Mouse (Mus musculus) c-Kit-negative CD71-positive TER-119-positive erythroid progenitor cells, embryonic 14.5 days (primary cell): Measurements from ENCODE around the gene Pgpep1l.
"Not testable (repeated sequence)": the region's sequence is repeated elsewhere in the genome, so short reads cannot be mapped to it uniquely, and the experiment has no call there.

Experiments used
- DNase-seq: peaks from one replicate; pipeline ENCODE4 v3.0.0-alpha.2; 2013; ENCODE audit warnings: low read depth, low spot score

Gene Pgpep1l

GRCm38 (mm10) chr7:68283133-68283520, 19.1 kb upstream of the Pgpep1l start:
- DNase-seq = not testable (repeated sequence)

DNA sequence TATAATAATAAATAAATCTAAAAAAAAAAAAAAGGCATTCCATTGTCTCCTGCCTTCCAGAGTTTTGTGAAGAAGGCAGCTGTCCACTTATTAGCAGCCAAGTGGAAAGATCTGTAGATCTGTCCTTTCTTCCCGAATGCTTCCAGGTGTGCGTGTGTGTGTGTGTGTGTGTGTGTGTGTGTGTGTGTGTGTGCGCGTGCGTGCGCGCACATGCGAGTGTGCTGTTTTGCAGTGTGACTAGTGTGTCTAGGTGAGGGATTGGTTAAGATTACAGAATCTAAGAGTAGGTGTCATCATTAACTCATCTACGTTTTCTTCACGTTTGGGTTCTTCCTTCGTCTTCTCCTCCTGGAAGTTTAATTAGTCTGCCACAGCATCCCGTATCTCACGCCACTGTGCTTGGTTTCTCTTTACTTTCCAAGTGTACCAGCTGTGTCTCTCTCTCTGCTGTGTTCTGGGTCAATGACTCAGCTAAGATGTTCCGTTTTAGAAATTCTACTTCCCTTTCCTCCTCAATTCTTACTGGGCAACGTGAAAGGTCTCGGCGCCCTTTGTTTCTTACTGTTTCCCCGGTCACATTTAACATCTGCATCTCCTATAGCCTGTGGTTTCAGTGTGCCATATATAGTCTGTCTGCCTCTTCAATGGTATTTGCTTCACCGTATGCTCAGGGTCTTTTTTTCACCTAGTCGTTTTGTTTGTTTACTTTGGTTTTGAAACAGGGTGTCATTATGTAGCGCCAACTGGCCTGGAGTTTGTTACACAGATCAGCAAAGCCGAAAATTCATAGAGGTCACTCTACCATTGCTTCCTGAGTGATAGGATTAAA, 18.5 kb upstream of the Pgpep1l start:
- no peak for DNase-seq

GRCm38 (mm10) chr7:68281341-68281740, 17.3 kb upstream of the Pgpep1l start:
- no peak for DNase-seq

DNA sequence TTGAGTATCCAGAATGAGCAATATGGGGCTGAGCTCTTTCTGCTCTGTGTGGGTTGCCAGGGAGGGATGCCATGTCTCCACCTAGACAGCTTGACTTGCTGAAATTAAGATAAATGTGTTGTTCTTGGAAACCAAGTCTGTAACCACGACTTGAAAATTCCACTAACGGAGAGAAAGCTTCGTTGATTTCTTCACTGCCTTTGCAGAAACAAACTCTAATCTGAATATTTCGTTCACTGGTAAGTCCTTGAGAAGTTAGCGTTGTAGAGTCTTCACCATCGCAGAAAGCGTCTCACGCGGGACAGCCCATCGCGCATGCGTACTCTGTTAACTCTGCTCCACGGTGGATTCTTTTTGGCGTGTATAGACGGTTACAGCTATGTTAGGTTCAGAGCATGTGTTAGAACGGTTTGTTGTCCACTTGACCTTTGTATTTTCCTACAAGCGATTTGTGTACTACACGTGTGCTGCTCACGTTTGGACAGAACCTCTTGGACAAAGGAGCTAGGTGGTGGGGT, 16.4 kb upstream of the Pgpep1l start:
- DNase-seq = no peak

DNA sequence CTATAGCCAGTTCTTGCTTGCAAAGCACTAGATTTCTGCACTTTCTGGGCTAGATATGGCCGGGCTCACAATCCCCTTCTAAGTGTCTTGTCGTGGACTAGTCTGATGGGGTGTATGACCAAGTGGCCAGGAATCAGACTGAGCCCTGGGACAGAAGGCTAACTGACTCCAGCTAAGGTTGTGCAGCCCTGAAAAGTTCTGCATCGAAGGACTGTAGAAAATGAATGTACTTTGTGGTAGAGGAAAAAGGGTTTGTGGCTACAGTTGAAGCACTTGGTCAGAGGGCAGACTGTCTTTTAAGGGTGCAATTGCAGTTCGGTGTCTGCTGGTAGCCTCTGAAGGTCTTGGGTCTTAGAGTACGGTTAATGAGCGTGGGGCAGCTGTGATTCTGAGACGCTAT, 15.4 kb upstream of the Pgpep1l start:
- DNase-seq = no peak

DNA sequence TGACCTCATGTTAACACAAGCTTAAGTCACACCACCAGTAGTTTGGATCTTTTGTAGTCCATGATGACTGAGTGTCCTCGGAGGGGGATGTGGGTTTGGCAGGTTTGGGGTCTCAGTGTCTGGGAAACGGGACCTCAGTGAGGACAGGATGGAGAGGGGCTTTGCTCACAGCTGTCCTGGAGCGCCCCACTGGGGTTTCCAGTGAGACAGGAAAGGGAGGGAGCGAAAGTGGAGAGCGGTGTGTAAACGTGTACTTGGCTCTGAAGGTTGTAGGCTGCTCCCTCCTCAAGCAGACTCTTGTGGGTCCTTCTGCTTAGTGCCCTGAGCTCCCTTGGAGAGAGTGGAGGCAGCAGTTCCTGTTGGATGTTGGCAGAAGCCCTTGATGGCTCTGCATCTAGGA, 14.9 kb upstream of the Pgpep1l start:
- DNase-seq = no peak

GRCm38 (mm10) chr7:68278385-68278784, 14.4 kb upstream of the Pgpep1l start:
- DNase-seq = no peak

GRCm38 (mm10) chr7:68277897-68278270, 13.9 kb upstream of the Pgpep1l start:
- no peak for DNase-seq

- no peak for DNase-seq
Measured at GRCm38 (mm10) chr7:68277054-68277896, 13.2 kb upstream of the Pgpep1l start.

DNA sequence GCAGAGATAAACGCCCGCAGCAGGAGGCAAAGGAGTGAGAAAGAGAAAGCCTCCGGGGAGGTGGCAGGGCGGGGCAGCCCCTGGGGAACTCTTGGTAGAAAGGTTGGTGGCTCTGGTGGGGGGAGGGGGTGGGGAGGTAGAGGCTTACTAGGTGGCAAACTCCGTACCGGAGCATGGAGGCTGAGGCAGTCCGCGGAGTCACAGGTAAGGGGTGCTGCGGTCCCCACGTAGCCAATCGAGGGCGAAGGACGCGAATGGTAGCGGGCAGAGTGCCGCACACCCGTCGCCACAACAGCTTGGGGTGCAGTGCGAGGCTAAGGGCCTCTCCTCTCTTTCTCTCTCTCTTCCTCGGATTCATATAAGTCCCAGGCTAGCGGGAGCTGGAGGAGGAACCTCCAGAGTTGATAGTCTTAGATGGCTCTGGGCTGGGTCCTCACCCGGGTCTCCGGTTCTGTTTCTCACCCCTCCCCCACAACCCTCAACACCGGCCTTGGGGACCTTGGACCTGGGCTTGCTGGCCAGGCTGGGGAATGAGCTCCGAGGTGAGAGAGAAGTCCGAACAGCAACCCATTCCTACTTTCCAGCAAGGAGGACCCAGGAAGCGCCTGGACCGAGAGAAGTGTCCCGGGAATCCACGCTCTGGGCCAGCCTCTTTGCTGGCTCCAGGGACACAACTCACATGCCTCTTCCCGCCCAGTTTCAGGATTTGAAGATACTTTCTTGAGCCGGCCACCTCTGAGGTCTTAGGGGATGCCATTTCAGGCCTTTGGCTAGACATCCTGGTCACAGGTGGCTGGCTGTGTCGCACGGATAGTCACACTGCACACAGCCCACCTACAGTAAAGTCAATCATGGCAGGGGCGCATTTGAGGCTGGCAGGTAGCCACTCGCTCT, 12.1 kb upstream of the Pgpep1l start:
- DNase-seq = no peak

- not testable (repeated sequence) for DNase-seq
Measured at GRCm38 (mm10) chr7:68275445-68275837, 11.4 kb upstream of the Pgpep1l start.

DNA sequence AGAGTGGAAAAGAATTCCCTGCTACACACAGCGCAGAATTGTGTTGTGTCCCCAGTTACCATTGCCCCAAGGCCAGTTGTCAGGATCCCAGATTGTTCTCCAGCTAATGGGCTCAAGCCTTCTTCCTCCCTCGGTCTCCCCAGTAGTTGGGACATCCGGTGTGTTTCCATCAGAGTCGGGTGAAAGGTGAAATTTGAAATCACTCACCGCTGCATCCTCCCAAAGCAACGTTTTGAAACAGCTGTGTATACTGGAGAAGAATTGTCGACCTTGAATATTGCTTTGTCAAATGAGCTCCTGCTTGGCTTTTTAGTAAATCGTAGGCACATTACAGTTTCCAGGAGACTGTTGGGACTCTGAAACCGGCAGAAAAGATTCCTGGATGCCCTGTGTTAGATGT, 10.9 kb upstream of the Pgpep1l start:
- no peak for DNase-seq

DNA sequence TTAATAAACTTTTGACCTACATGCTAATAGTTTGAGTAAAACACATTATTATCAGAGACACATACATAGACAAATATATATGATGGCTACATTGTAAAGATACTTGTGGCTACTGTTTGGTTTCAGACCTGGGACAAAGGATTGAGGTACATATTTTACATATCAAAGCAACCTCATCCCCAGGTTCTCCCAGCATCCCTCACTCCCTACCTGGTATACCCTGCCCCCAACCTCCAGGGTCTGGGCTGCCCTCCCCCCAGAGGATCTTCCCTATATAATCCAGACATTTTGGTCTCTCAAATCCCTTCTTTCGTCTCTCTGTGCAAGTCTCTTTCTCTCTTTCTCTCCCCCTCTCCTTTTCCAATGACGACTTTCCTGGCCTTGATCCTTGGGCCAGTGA, 10.2 kb upstream of the Pgpep1l start:
- DNase-seq = no peak

DNA sequence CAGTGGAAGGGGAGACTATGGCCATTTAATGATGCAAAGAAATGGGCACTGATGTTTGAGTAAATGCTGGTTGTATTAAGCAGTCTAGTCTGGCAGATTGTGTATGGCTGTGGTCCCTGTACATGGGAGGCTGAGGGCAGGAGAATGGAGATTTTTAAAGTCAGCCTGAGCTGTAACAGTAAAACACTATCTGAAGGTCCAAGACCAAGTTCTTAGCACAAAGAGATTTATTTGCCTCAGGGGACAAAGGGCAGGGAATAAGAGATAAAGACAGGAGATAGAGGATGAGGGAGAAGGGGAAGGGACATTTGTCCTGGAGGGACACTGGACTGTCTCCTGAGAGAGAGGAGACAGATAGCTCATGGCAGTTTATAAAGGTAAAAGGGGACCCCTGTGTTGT, 9.5 kb upstream of the Pgpep1l start, which contains the start of gene Fam169b:
Gene Fam169b, plus strand, starts transcription at position 325 of the 400 bp plus-strand sequence.
- no peak for DNase-seq

GRCm38 (mm10) chr7:68272607-68273006, 8.6 kb upstream of the Pgpep1l start:
- no peak for DNase-seq

DNA sequence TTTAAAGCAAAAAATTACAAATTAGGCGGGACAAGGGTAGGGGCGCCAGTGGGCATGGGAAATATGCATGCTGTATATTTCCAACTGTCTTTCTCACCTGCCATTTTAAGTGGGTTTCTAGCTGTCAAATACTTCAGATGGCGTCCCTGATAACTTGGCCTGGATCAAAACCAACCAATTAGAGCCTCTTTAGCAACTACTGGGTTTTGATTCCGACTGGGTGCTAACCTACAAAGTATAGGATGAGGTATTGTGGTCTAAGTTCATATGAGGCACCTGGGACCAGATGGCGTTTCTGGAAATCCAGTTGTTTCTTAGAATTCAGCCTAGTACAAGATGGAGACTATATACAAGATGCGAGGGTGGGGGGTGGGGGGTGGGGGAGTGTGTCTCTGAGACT, 7.8 kb upstream of the Pgpep1l start:
- no peak for DNase-seq

DNA sequence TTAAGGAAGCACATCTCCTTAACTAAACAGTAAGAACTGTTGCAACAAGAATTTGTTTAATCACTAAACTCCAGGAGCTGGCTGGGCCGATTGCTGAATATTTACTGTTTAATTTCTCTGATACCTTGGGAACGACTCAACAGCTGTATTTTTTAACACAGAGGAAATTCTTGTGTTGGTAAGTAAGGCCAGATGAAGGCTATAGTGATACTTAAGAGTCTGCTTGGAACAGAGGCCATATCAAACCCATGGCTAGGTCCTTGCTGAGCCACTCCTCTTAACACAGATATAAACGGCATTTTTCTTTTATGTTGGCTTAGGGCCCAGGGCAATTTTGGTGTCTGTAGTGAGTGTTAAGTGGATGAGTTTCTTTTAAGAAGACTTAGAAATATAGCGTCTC, 6.5 kb upstream of the Pgpep1l start:
- DNase-seq = no peak

GRCm38 (mm10) chr7:68266691-68267090, 2.7 kb upstream of the Pgpep1l start:
- DNase-seq = no peak

DNA sequence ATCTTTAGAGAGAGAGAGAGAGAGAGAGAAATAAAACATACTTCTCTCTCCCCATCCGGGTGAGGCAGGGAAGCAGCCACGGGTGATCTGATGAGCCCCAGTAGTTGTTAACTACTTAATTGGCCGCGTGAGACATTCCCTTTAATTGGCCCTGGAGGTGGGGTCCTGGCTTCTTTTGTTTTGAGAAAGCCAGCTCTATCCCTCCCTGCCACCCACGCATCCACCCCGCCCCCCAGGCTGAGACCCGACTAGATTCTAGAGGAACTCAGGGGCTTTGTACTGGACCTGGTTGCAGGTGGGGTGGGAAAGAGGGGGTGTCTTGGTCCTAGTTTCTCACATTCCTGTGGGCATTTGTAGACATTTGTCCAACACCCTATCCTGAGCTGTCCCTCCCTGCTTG, 1.4 kb upstream of the Pgpep1l start:
- DNase-seq = no peak

DNA sequence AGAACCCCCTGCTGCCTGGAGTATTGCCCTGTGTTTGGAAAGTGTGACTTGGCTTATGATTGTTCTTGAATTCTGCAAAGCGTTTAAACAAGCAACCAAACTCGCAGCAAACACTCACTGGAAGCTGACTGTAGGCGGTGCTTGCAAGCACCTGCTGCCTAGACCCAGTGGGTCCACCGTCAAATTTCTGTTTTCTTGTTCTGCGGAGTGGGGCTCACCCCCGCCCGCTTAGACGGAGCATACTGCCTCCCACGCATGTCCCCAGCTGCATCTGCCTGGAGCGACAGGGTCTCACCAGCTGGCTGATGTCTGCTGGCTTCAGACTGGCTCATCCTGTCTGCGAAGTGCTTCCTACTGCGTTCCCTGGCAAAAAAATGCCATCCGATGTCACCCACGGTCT, 498 bp upstream of the Pgpep1l start:
- DNase-seq = no peak

GRCm38 (mm10) chr7:68263346-68264027, 546 bp downstream of the Pgpep1l start:
- DNase-seq = no peak
